Mouse (Mus musculus) hindbrain, embryonic 14.5 days (tissue): ENCODE results near the gene Phka2. TPM values are rescaled to one million over a fixed set of nuclear protein-coding genes. Genes with fewer than 3 reads are reported as not detected.
A peak's percentile ranks its signal among the peaks of the same experiment; 100 is the strongest.

Experiments used
- ATAC-seq: fragments of 200-750 bp; cut with Nextera tagmentation; 2 replicates; pipeline ENCODE4 v1.8.0; 2017; ENCODE audit warnings: moderate number of reproducible peaks, mild to moderate bottlenecking, moderate TSS enrichment, moderate library complexity; ENCODE audit not compliant: low FRiP score
- DNase-seq: peaks from one replicate; pipeline ENCODE4 v3.0.0-alpha.2; 2015; ENCODE audit warnings: low spot score
- H3K27ac ChIP-seq: fragments of 300-500 bp; sonication (generic); 2 replicates; pipeline ENCODE4 v1.5.1; 2014; ENCODE audit warnings: mild to moderate bottlenecking, moderate library complexity
- H3K27me3 ChIP-seq: fragments of 300-500 bp; sonication (generic); 2 replicates; pipeline ENCODE4 v1.6.1; 2014; ENCODE audit warnings: mild to moderate bottlenecking, low read length, mixed read lengths; ENCODE audit not compliant: control insufficient read depth, insufficient read depth
- H3K36me3 ChIP-seq: fragments of 300-500 bp; sonication (generic); replicated peaks from 2 replicates; pipeline ENCODE4 v1.6.1; 2014; ENCODE audit not compliant: control insufficient read depth, insufficient read depth
- H3K4me1 ChIP-seq: fragments of 300-500 bp; sonication (generic); replicated peaks from 2 replicates; pipeline ENCODE4 v1.6.1; 2014; ENCODE audit warnings: antibody characterized with exemption, low read length, mixed read lengths; ENCODE audit not compliant: control insufficient read depth, insufficient read depth
- H3K4me2 ChIP-seq: fragments of 300-500 bp; sonication (generic); replicated peaks from 2 replicates; pipeline ENCODE4 v1.6.1; 2014; ENCODE audit warnings: mild to moderate bottlenecking, moderate library complexity
- H3K4me3 ChIP-seq: fragments of 300-500 bp; sonication (generic); replicated peaks from 2 replicates; pipeline ENCODE4 v1.5.1; 2014; ENCODE audit warnings: mild to moderate bottlenecking, low read length
- H3K9ac ChIP-seq: fragments of 300-500 bp; sonication (generic); 2 replicates; pipeline ENCODE4 v1.6.1; 2014
- H3K9me3 ChIP-seq: fragments of 300-500 bp; sonication (generic); 2 replicates; pipeline ENCODE4 v1.6.1; 2016; ENCODE audit warnings: low read length; ENCODE audit not compliant: control insufficient read depth
- WGBS: fragments of 180-500 bp; shearing (Covaris S2); extraction: QIAGEN DNeasy Blood & Tissue Kit; methylation state at CpG from one replicate; pipeline ENCODE4 v1.1.7; 2014; 5-methylcytosine and 5-hydroxymethylcytosine counted together
- polyA plus RNA-seq: library from polyadenylated mRNA; unstranded; fragments of >200 nt; fragmentation: Nextera tagmentation; extraction: Ambion mirVana; gene quantifications from 2 replicates; pipeline ENCODE4 v1.2.1, GENCODE M21; 2014

Gene Phka2
- polyA plus RNA-seq, 1 experiment from 2014 or later = 12.4 TPM

DNA sequence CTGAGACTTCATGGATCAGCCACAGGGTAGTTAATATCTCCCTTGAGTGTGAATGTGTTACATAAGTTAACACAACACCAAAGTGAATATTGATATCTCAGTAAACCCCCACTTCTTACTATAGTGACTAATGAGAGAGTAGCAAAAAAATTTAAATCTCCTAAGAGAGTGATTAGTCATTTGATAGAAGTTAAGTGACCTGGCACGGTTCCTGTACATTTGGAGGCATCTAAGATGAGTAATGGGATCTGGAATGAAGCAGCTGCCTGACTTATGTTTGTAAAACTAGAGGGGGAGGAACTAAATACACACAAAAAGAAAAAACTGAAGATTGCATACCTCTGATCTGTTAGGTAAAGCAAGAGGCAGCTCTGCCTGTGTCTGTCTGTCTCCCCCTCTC, 7.1 kb downstream of the Phka2 start:
- Histone ChIP-seq H3K36me3 (no peaks in the 10 kb centered on the region), H3K27ac (no peak overlapping the region), H3K9me3 (no peaks in the 10 kb centered on the region), H3K27me3 (peaks cover 18% of the 10 kb centered on the region; the same call in 1 of the 2 replicates), H3K4me1 (no peaks in the 10 kb centered on the region), H3K4me2 (no peak overlapping the region), H3K9ac (no peak overlapping the region), H3K4me3 (no peak overlapping the region)
- no peak for DNase-seq
- no peak for ATAC-seq
- WGBS = 67% methylated on average over 1 of the region's 1 CpGs

DNA sequence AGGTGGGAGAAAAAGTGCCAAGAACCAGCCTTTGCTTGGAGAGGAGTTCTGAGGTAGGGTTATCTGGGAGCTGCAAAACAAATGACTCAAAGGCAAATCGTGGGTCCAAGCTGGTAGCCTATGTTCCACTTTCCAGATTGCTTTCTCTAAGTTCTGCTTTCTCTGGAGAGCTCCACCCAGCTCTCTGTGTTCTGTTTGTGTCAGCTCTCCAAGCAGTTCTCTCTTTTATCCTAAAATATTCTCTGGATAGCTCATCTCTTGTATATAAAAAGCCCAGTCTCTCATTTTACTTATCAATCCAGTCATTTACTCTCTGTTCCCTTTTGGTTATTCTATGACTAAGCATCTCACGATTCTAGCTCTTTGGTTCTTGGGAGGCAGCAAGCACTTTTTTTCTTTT, 8.2 kb downstream of the Phka2 start:
- Histone ChIP-seq H3K9ac (no peak overlapping the region), H3K27ac (no peak overlapping the region), H3K4me3 (no peak overlapping the region), H3K4me1 (no peaks in the 10 kb centered on the region), H3K4me2 (no peak overlapping the region), H3K27me3 (peaks cover 18% of the 10 kb centered on the region; the same call in 1 of the 2 replicates), H3K36me3 (no peaks in the 10 kb centered on the region), H3K9me3 (no peaks in the 10 kb centered on the region)
- no peak for ATAC-seq
- DNase-seq = no peak
- WGBS = 77% methylated on average over 2 of the region's 2 CpGs

DNA sequence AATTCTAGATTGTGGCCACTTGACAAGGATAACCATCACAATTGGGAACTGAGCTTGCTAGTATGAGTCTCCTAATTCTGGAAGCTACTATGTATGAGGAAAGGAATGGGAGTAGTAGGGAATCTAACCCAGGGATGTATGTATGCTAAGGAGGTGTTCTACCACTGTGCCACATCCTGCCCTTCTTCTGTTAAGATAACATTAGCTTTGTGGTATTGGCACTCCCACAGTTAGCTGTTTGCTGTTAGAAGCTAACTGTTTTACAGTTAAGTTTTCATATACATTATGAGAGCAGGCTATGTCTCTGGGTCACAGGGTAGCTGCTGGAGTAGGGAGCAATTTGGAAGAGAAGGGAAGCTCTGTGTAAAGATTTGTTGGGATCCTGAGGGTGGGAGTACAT, 14.1 kb downstream of the Phka2 start:
- H3K27me3 ChIP-seq = 0 out of 2 replicates have a peak, but pooled peaks cover 6% of the 10 kb centered on the region
- ATAC-seq (no peak), DNase-seq (no peak)
- H3K36me3 ChIP-seq = no peaks in the 10 kb centered on the region
- H3K4me2 ChIP-seq = no peak overlapping the region
- H3K4me1 ChIP-seq = no peaks in the 10 kb centered on the region
- H3K27ac ChIP-seq = no peak overlapping the region
- H3K9me3 ChIP-seq = no peaks in the 10 kb centered on the region
- H3K4me3 ChIP-seq = no peak overlapping the region
- no peak overlapping the region for H3K9ac ChIP-seq

DNA sequence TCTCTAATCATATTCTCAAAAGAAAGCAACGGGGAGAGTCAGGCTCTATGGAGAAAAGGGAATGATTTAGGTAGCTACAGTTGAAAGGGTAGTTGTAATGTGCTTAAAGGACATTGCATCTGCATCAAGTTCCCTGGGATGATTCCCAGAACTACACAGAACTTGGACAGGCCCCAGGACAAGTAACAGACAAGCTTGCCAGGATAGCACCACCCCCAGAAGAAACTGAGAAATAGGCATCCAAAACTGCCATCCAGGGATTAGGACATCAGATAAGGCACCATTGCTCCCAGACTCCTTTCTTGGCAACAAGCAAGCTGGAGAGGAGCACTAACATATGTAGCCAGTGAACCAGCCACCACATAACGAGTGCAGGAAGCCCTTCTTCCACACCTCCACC, 40.8 kb downstream of the Phka2 start:
- H3K27me3 ChIP-seq = peaks cover 12% of the 10 kb centered on the region
- ATAC-seq (no peak), DNase-seq (no peak)
- H3K27ac ChIP-seq = no peak overlapping the region
- 69% methylated on average over 2 of the region's 2 CpGs for WGBS
- peaks cover 4% of the 10 kb centered on the region; the same call in 1 of the 2 replicates for H3K36me3 ChIP-seq
- H3K9me3 ChIP-seq = no peaks in the 10 kb centered on the region
- no peak overlapping the region for H3K4me2 ChIP-seq
- no peaks in the 10 kb centered on the region for H3K4me1 ChIP-seq
- H3K9ac ChIP-seq = no peak overlapping the region
- H3K4me3 ChIP-seq = no peak overlapping the region

DNA sequence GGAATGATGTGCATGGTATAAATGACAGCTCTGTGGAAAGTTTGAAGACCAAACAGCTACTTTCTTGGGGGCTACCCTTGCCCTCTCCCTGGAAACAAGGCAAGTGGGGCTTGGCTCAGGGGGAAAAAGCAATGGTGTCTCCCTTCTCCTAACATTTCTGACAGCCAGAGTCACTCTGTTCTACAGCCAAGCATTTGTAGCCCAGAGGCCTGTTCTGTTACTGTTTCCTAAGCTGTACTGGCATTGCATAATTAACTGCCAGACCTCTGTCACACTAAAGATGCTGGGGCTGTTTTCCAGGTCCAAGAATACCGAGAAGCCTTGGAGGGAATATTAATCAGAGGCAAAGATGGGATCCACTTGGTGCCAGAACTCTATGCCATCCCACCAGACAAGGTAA, 46.9 kb downstream of the Phka2 start:
- no peak overlapping the region for H3K4me3 ChIP-seq

DNA sequence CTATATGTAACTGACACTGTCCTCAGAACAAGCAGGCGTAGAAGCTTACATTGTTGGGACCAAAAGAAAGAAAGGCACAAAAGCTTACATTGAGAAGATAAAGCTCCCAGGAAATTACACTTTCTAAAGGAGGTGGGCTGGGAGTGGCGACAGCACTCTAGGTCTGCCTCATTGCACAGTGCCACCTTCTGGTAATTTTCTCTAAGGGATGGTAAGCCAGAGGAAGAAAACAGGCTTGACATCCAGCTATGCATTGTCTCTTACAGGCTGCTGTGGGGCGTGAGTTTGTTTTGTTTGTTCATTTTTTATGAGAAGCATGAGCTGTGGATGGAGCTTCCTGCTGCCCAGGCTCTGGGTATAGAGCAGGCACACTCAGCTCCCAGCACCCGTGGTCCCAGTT, 50.1 kb downstream of the Phka2 start:
- H3K9ac ChIP-seq = no peak overlapping the region
- no peak overlapping the region for H3K4me2 ChIP-seq
- WGBS = 54% methylated on average over 4 of the region's 4 CpGs
- no peaks in the 10 kb centered on the region for H3K4me1 ChIP-seq
- H3K4me3 ChIP-seq = no peak overlapping the region
- no peaks in the 10 kb centered on the region for H3K36me3 ChIP-seq
- no peak for ATAC-seq
- peaks cover 13% of the 10 kb centered on the region; the same call in 1 of the 2 replicates for H3K27me3 ChIP-seq
- no peaks in the 10 kb centered on the region for H3K9me3 ChIP-seq
- no peak overlapping the region for H3K27ac ChIP-seq
- DNase-seq = no peak

More for the DNA sequence above, 46.9 kb downstream of the Phka2 start:
- Histone ChIP-seq H3K36me3 (no peaks in the 10 kb centered on the region), H3K4me1 (no peaks in the 10 kb centered on the region), H3K9ac (no peak overlapping the region), H3K9me3 (no peaks in the 10 kb centered on the region), H3K27me3 (peaks cover 11% of the 10 kb centered on the region; the same call in 1 of the 2 replicates), H3K4me2 (no peak overlapping the region), H3K27ac (no peak overlapping the region)
- ATAC-seq (no peak), DNase-seq (no peak)
- WGBS = 67% methylated on average over 1 of the region's 1 CpGs

DNA sequence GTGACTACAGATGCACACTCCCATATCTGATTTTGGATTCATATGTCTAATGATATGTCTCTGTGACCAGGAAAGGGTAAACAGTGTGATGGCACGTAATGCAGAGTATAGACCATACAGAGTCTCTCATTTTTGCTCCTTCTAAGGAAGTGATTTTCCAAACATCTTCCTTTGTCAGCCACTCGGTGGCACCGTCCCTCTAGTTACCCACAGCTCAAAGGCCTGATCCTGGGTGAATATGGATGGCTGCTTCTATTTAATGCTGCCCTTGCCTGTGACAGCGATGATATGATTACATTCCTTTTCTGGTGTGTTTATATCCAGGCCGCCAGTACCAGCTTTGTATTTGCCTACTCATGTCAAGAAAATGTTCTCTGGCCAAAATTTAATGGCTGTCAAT, 81.6 kb downstream of the Phka2 start:
- peak; percentile 38 for DNase-seq
- Histone ChIP-seq H3K27me3 (peaks cover 18% of the 10 kb centered on the region; the same call in 1 of the 2 replicates), H3K36me3 (no peaks in the 10 kb centered on the region), H3K4me3 (no peak overlapping the region), H3K4me1 (no peaks in the 10 kb centered on the region), H3K9ac (no peak overlapping the region), H3K27ac (no peak overlapping the region), H3K4me2 (no peak overlapping the region), H3K9me3 (no peaks in the 10 kb centered on the region)
- WGBS = 76% methylated on average over 5 of the region's 5 CpGs
- peak; percentile 51; the same call in 1 of the 2 replicates for ATAC-seq

DNA sequence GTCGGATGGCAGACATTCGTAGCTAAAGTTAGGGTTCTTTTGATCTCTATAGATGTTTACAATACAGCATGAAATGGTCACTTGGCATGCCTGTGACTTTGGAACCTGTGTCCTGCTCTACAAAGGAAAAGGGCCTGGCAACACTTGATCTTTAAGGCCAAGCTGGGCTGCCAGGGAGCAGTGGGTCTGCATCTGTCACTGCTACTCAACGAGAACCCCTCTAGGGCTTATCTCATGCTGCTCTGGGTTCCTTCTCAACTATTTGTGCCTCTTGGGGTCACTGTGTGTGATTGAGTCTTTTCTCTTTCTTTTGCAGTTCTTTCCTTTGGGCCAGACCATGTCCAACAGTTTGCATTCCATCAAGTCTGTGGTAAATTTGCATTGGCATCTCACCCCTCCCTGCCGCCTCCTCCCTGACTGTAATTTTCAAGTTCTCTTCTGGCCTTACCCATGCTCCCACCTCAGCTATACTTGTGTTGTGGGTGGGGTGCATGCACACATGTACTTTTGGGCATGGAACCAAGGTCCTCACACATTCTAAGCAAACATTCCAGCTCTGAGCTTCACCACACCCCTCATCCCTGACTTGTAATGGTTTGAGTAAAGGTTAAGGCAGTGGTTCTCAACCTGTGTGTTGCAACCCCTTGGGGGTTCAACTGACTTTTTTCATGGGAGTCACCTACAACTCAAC, 82.3 kb downstream of the Phka2 start:
- Histone ChIP-seq H3K36me3 (no peaks in the 10 kb centered on the region), H3K9ac (no peak overlapping the region), H3K4me2 (no peak overlapping the region), H3K4me1 (no peaks in the 10 kb centered on the region), H3K27ac (no peak overlapping the region), H3K27me3 (peaks cover 18% of the 10 kb centered on the region; the same call in 1 of the 2 replicates), H3K9me3 (no peaks in the 10 kb centered on the region), H3K4me3 (no peak overlapping the region)
- WGBS = 91% methylated on average over 4 of the region's 4 CpGs
- no peak for ATAC-seq
- DNase-seq = no peak

DNA sequence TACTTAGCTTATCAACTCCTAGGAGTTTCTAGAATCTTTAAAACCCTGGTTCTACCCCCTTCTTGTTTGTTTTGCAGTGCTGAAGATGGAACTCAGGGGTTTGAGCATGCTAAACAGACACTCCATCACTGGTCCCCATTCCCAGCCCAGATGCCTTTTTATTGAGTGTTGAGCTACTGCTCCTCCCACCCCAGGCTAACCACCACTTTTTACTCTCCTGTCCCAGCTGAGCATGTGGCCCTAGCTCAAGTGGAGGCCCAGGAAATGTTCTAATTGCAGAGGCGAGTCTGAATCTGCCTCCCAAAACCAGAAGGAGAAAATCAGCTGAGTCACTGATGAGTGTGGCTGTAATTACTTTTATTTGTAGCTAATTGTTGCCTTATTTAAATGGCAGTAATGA, 83.1 kb downstream of the Phka2 start:
- Histone ChIP-seq H3K4me3 (no peak overlapping the region), H3K9ac (no peak overlapping the region), H3K27me3 (peaks cover 18% of the 10 kb centered on the region; the same call in 1 of the 2 replicates), H3K9me3 (no peaks in the 10 kb centered on the region), H3K4me2 (no peak overlapping the region), H3K4me1 (no peaks in the 10 kb centered on the region), H3K27ac (no peak overlapping the region), H3K36me3 (no peaks in the 10 kb centered on the region)
- DNase-seq (no peak), ATAC-seq (no peak)
- WGBS = 59% methylated on average over 1 of the region's 1 CpGs
